Mouse (Mus musculus): ENCODE data around the gene Prkn. TPM values are rescaled to one million over a fixed set of nuclear protein-coding genes. Genes with fewer than 3 reads are reported as not detected.

Prkn gene
- total and polyA plus RNA-seq, 3 experiments, result 0.39 to 0.50 TPM; not detected in 1

- Histone ChIP-seq H3K4me1 (ENCODE audit: control insufficient read depth in 1 of 2, insufficient read depth in 2 of 2, low read length in 2 of 2) (no peaks in the 10 kb centered on the region), H3K9me3 (replicated peaks; ENCODE audit: insufficient read depth, low read length) (no peaks in the 10 kb centered on the region), H3K27ac (ENCODE audit: control insufficient read depth, low read depth, low read length) (no peak overlapping the region), H3K36me3 (ENCODE audit: control insufficient read depth in 1 of 2, insufficient read depth in 2 of 2, low read length in 2 of 2) (no peaks in the 10 kb centered on the region), H3K27me3 (ENCODE audit: control insufficient read depth in 1 of 2, insufficient read depth in 2 of 2, low read length in 2 of 2) (no peaks in the 10 kb centered on the region), H3K9ac (ENCODE audit: control insufficient read depth, low read depth, low read length, poor library complexity, severe bottlenecking) (no peak overlapping the region), H3K79me2 (ENCODE audit: control insufficient read depth, insufficient read depth, low read length, poor library complexity) (no peaks in the 10 kb centered on the region), H3K4me3 (ENCODE audit: control insufficient read depth in 1 of 2, insufficient read depth in 1 of 2, low read depth in 2 of 2, low read length in 2 of 2) (no peak overlapping the region)
- TF ChIP-seq ZNF384 (IDR thresholded peaks at IDR 0.05; ENCODE audit: low read depth, low read length) (no peak), TBP (IDR thresholded peaks at IDR 0.05; ENCODE audit: low read depth, low read length) (no peak), TCF12 (IDR thresholded peaks at IDR 0.05; ENCODE audit: low read depth, low read length) (no peak), E2F4 (IDR thresholded peaks at IDR 0.05; ENCODE audit: borderline replicate concordance, low read depth, low read length) (no peak), BHLHE40 (IDR thresholded peaks at IDR 0.05; ENCODE audit: borderline replicate concordance, low read depth, low read length) (no peak), MAX (IDR thresholded peaks at IDR 0.05; ENCODE audit: low read length) (no peak), KAT2A (conservative IDR thresholded peaks at IDR 0.05; ENCODE audit: low read depth, low read length) (no peak), JUND (IDR thresholded peaks at IDR 0.05; ENCODE audit: low read depth, low read length) (no peak), USF1 (IDR thresholded peaks at IDR 0.05; ENCODE audit: low read depth, low read length) (no peak), ELF1 (IDR thresholded peaks at IDR 0.05; ENCODE audit: low read depth, low read length) (no peak), MAFK (IDR thresholded peaks at IDR 0.05; ENCODE audit: borderline replicate concordance, low read depth, low read length) (no peak), POLR2AphosphoS2 (IDR thresholded peaks at IDR 0.05; ENCODE audit: low read length) (no peak), NELFE (IDR thresholded peaks at IDR 0.05; ENCODE audit: low read depth, low read length) (no peak), MAZ (IDR thresholded peaks at IDR 0.05; ENCODE audit: low read depth, low read length) (no peak), USF2 (IDR thresholded peaks at IDR 0.05; ENCODE audit: borderline replicate concordance in 1 of 2, insufficient read depth in 1 of 2, low read depth in 1 of 2, low read length in 2 of 2) (no peak), SIN3A (IDR thresholded peaks at IDR 0.05; ENCODE audit: low read length) (no peak), MYB (IDR thresholded peaks at IDR 0.05; ENCODE audit: low read depth, low read length) (no peak), ZMIZ1 (IDR thresholded peaks at IDR 0.05; ENCODE audit: low read depth, low read length) (no peak)
- DNase-seq (ENCODE audit: low read depth, low spot score), result no peak
Measured at GRCm38 (mm10) chr17:11229011-11229410, 388.8 kb downstream of the Prkn start.

GRCm38 (mm10) chr17:11229426-11229825 lies 389.2 kb downstream of the Prkn start:
- no peak overlapping the region for H3K27ac ChIP-seq (ENCODE audit: control insufficient read depth, low read depth, low read length)
- H3K9me3 ChIP-seq (replicated peaks; ENCODE audit: insufficient read depth, low read length), result no peaks in the 10 kb centered on the region
- H3K4me3 ChIP-seq (ENCODE audit: control insufficient read depth in 1 of 2, insufficient read depth in 1 of 2, low read depth in 2 of 2, low read length in 2 of 2), result no peak overlapping the region
- no peak overlapping the region for H3K9ac ChIP-seq (ENCODE audit: control insufficient read depth, low read depth, low read length, poor library complexity, severe bottlenecking)
- H3K36me3 ChIP-seq (ENCODE audit: control insufficient read depth in 1 of 2, insufficient read depth in 2 of 2, low read length in 2 of 2), result no peaks in the 10 kb centered on the region
- no peaks in the 10 kb centered on the region for H3K4me1 ChIP-seq (ENCODE audit: control insufficient read depth in 1 of 2, insufficient read depth in 2 of 2, low read length in 2 of 2)
- no peak for DNase-seq (ENCODE audit: low read depth, low spot score)
- no peaks in the 10 kb centered on the region for H3K27me3 ChIP-seq (ENCODE audit: control insufficient read depth in 1 of 2, insufficient read depth in 2 of 2, low read length in 2 of 2)
- TF ChIP-seq MAFK (IDR thresholded peaks at IDR 0.05; ENCODE audit: borderline replicate concordance, low read depth, low read length) (no peak), MAX (IDR thresholded peaks at IDR 0.05; ENCODE audit: low read length) (no peak), MXI1 (IDR thresholded peaks at IDR 0.05; ENCODE audit: low read depth, low read length) (no peak), E2F4 (IDR thresholded peaks at IDR 0.05; ENCODE audit: borderline replicate concordance, low read depth, low read length) (no peak), POLR2AphosphoS5 (IDR thresholded peaks at IDR 0.05; ENCODE audit: borderline replicate concordance, low read depth, low read length) (no peak), USF2 (IDR thresholded peaks at IDR 0.05; ENCODE audit: borderline replicate concordance in 1 of 2, insufficient read depth in 1 of 2, low read depth in 1 of 2, low read length in 2 of 2) (no peak), ZMIZ1 (IDR thresholded peaks at IDR 0.05; ENCODE audit: low read depth, low read length) (no peak), POLR2A (IDR thresholded peaks at IDR 0.05; ENCODE audit: control insufficient read depth in 1 of 2, insufficient read depth in 1 of 2, low read depth in 1 of 2, low read length in 2 of 2, poor library complexity in 1 of 2) (no peak), MYB (IDR thresholded peaks at IDR 0.05; ENCODE audit: low read depth, low read length) (no peak), ZC3H11A (IDR thresholded peaks at IDR 0.05; ENCODE audit: low read depth, low read length) (no peak), GATA1 (IDR thresholded peaks at IDR 0.05; ENCODE audit: low read depth, low read length) (no peak), TCF12 (IDR thresholded peaks at IDR 0.05; ENCODE audit: low read depth, low read length) (no peak), ETS1 (IDR thresholded peaks at IDR 0.05; ENCODE audit: low read depth, low read length) (no peak), ZNF384 (IDR thresholded peaks at IDR 0.05; ENCODE audit: low read depth, low read length) (no peak), UBTF (IDR thresholded peaks at IDR 0.05; ENCODE audit: borderline replicate concordance, insufficient read depth, low read depth, low read length) (no peak), CHD2 (IDR thresholded peaks at IDR 0.05; ENCODE audit: low read length) (no peak), RAD21 (IDR thresholded peaks at IDR 0.05; ENCODE audit: low read depth, low read length) (no peak)
- no peaks in the 10 kb centered on the region for H3K79me2 ChIP-seq (ENCODE audit: control insufficient read depth, insufficient read depth, low read length, poor library complexity)

All from MEL (cell line).